Mouse (Mus musculus): ENCODE measurements at regions not wholly inside any gene's neighbourhood (a gene's known extent, or its start where the extent isn't known, plus 50 kb on each side); places are given as distances from the start of the nearest gene placed in this dataset.

GRCm38 (mm10) chr9:87376731-87377310 lies 121.5 kb upstream of the Cep162 start:
- Histone ChIP-seq H3K4me1 (ENCODE audit: control insufficient read depth in 1 of 2, insufficient read depth in 2 of 2, low read length in 2 of 2) (no peaks in the 10 kb centered on the region), H3K4me3 (ENCODE audit: control insufficient read depth in 1 of 2, insufficient read depth in 1 of 2, low read depth in 2 of 2, low read length in 2 of 2) (no peak overlapping the region), H3K9ac (ENCODE audit: control insufficient read depth, low read depth, low read length, poor library complexity, severe bottlenecking) (no peak overlapping the region), H3K79me2 (ENCODE audit: control insufficient read depth, insufficient read depth, low read length, poor library complexity) (no peaks in the 10 kb centered on the region), H3K36me3 (ENCODE audit: control insufficient read depth in 1 of 2, insufficient read depth in 2 of 2, low read length in 2 of 2) (no peaks in the 10 kb centered on the region), H3K9me3 (replicated peaks; ENCODE audit: insufficient read depth, low read length) (no peaks in the 10 kb centered on the region), H3K27ac (ENCODE audit: control insufficient read depth, low read depth, low read length) (no peak overlapping the region), H3K27me3 (ENCODE audit: control insufficient read depth in 1 of 2, insufficient read depth in 2 of 2, low read length in 2 of 2) (no peaks in the 10 kb centered on the region)
- TF ChIP-seq MYC (IDR thresholded peaks at IDR 0.05; ENCODE audit: low read depth, low read length) (no peak), MAZ (IDR thresholded peaks at IDR 0.05; ENCODE audit: low read depth, low read length) (no peak), ETS1 (IDR thresholded peaks at IDR 0.05; ENCODE audit: low read depth, low read length) (no peak), ELF1 (IDR thresholded peaks at IDR 0.05; ENCODE audit: low read depth, low read length) (no peak), NELFE (IDR thresholded peaks at IDR 0.05; ENCODE audit: low read depth, low read length) (no peak), UBTF (IDR thresholded peaks at IDR 0.05; ENCODE audit: borderline replicate concordance, insufficient read depth, low read depth, low read length) (no peak), MXI1 (IDR thresholded peaks at IDR 0.05; ENCODE audit: low read depth, low read length) (no peak), KAT2A (conservative IDR thresholded peaks at IDR 0.05; ENCODE audit: low read depth, low read length) (no peak), TAL1 (IDR thresholded peaks at IDR 0.05; ENCODE audit: low read length) (no peak), POLR2AphosphoS2 (IDR thresholded peaks at IDR 0.05; ENCODE audit: low read length) (no peak), EP300 (IDR thresholded peaks at IDR 0.05; ENCODE audit: low read depth in 1 of 2, low read length in 2 of 2) (no peak), CTCF (IDR thresholded peaks at IDR 0.05 in 2 of 3, conservative IDR thresholded peaks at IDR 0.05 in 1 of 3; ENCODE audit: control insufficient read depth in 1 of 3, insufficient read depth in 1 of 3, low read depth in 2 of 3, low read length in 3 of 3, poor library complexity in 1 of 3, severe bottlenecking in 1 of 3) (no peak)
- DNase-seq (ENCODE audit: low read depth, low spot score): no peak

GRCm38 (mm10) chr9:87372251-87372905 lies 117.0 kb upstream of the Cep162 start:
- no peak overlapping the region for H3K4me3 ChIP-seq (ENCODE audit: control insufficient read depth in 1 of 2, insufficient read depth in 1 of 2, low read depth in 2 of 2, low read length in 2 of 2)
- H3K79me2 ChIP-seq (ENCODE audit: control insufficient read depth, insufficient read depth, low read length, poor library complexity): no peaks in the 10 kb centered on the region
- no peak overlapping the region for H3K27ac ChIP-seq (ENCODE audit: control insufficient read depth, low read depth, low read length)
- no peaks in the 10 kb centered on the region for H3K36me3 ChIP-seq (ENCODE audit: control insufficient read depth in 1 of 2, insufficient read depth in 2 of 2, low read length in 2 of 2)
- no peaks in the 10 kb centered on the region for H3K9me3 ChIP-seq (replicated peaks; ENCODE audit: insufficient read depth, low read length)
- H3K4me1 ChIP-seq (ENCODE audit: control insufficient read depth in 1 of 2, insufficient read depth in 2 of 2, low read length in 2 of 2): no peaks in the 10 kb centered on the region
- H3K9ac ChIP-seq (ENCODE audit: control insufficient read depth, low read depth, low read length, poor library complexity, severe bottlenecking): no peak overlapping the region
- no peak for TF ChIP-seq USF1 (IDR thresholded peaks at IDR 0.05; ENCODE audit: low read depth, low read length)
- no peak for TF ChIP-seq NRF1 (IDR thresholded peaks at IDR 0.05; ENCODE audit: insufficient read depth, low read depth, low read length, poor library complexity, severe bottlenecking)
- no peaks in the 10 kb centered on the region for H3K27me3 ChIP-seq (ENCODE audit: control insufficient read depth in 1 of 2, insufficient read depth in 2 of 2, low read length in 2 of 2)
- no peak for DNase-seq (ENCODE audit: low read depth, low spot score)
